Mouse (Mus musculus) adrenal gland, adult 10 weeks (tissue): Measurements from ENCODE around the gene Sele. TPM values are rescaled to one million over a fixed set of nuclear protein-coding genes. Genes with fewer than 3 reads are reported as not detected.

Source experiments
- polyA plus RNA-seq: library from polyadenylated mRNA; stranded (reverse); fragments of 350-450 nt; fragmentation: Illumina TruSeq; extraction: RNeasy Lipid Tissue Mini Kit (QIAGEN cat#74804); gene quantifications from one replicate; pipeline ENCODE4 v1.2.3, GENCODE M21; 2014; ENCODE audit warnings: low read depth, low replicate concordance

Sele gene
- 1.8 TPM for polyA plus RNA-seq

GRCm38 (mm10) chr1:164047934-164048333 is at the start of gene Sele:
Sele (plus strand) TSS chr1:164048234.

GRCm38 (mm10) chr1:164061925-164062324 is 13.9 kb downstream of the Sele start, which contains the start of gene Sell:
Sell (plus strand) TSS chr1:164061982.

Other genes with a start within 250 kb of the Sele start
- gene Scyl3, start 119.1 kb upstream of the Sele start, polyA plus RNA-seq, result 43.3 TPM
- 3.6 TPM for gene BC055324, start 53.4 kb upstream of the Sele start, polyA plus RNA-seq
- gene Mettl18, start 53.3 kb upstream of the Sele start, polyA plus RNA-seq, result 10.6 TPM
- gene Sell, start 13.7 kb downstream of the Sele start, polyA plus RNA-seq, result 3.9 TPM
- gene Selp, start 67.0 kb downstream of the Sele start, polyA plus RNA-seq, result 0.58 TPM
- gene F5, start 103.6 kb downstream of the Sele start, polyA plus RNA-seq, result 1.7 TPM
- gene Slc19a2, start 200.8 kb downstream of the Sele start, polyA plus RNA-seq, result 50.6 TPM
- 23.7 TPM for gene Ccdc181, start 227.4 kb downstream of the Sele start, polyA plus RNA-seq